Mouse (Mus musculus): ENCODE data around the gene Fbxo47. TPM values are rescaled to one million over a fixed set of nuclear protein-coding genes. Genes with fewer than 3 reads are reported as not detected.

Gene Fbxo47
- polyA plus RNA-seq (2015; fragmentation: Nextera tagmentation; extraction: Ambion mirVana) = 0.08 and 0.29 TPM in 2 replicates

DNA sequence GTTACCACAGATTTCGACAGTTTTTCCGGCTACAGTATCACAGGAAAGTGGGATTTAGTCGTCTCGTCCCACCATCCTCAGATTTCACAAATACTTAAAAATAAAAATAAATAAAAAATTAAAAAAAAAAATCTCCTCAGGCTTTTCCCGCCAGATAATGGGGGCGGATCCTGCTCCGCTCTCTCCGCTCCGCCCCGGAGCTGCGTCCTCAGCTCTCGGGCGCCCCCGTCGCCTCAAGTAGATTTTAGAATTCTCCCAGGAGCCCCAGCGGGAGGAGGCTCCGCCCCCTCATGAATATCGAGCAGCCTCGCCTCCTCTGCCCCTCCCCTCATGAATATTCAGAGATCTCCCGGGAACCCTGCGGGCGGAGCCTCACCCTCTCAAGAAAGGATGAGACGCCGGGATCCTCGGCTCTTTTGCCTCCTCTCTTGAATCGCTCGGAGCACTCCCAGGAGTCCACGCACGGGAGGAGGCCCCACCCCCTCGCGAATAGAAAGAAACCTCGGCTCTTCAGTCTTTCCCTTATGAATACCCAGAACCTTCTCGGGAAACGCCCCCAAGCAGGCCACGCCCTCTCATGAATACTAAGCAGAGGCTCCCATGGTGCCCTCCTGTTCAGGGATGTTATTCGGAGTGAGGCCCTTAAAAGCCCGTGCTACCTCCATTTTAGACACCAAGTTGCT lies at the start of gene Fbxo47:
TSS of gene Fbxo47 (minus strand) at position 237 of the 683 bp plus-strand sequence.
- no peak; the same call in 1 of the 2 replicates for TF ChIP-seq EP300 (IDR thresholded peaks at IDR 0.05)
- TF ChIP-seq CTCF (IDR thresholded peaks at IDR 0.05) = peak; percentile 74
- under 1% methylated on average over 37 of the region's 37 CpGs for WGBS

DNA sequence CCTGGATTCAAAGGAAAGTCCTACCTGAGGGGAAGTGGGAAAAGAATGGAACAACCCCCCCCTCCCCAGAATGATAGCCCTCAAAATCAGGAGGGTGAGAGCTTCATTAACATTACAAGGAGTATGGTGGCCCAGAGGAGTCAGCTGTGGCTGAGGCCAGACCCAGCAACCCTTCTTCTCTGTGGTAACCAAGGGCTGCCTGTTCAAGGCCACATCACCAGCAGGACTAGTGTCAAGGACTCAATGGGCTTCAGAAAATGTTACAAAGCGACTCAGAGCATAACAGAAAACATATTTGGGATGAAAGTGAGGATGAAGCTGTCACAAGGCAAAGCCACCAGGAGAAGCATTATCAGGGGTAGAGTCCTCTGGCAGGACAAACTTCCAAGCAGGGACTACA lies 49.6 kb upstream of the Fbxo47 start:
- Histone ChIP-seq H3K4me1 (ENCODE audit: insufficient read depth, low read depth, low read length) (no peaks in the 10 kb centered on the region), H3K4me2 (replicated peaks; ENCODE audit: low read depth, low read length) (no peak overlapping the region), H3K27ac (ENCODE audit: low read length) (no peak overlapping the region), H3K4me3 (ENCODE audit: low read depth, low read length) (no peak overlapping the region), H3K36me3 (ENCODE audit: insufficient read depth, low read length) (no peaks in the 10 kb centered on the region), H3K27me3 (replicated peaks; ENCODE audit: insufficient read depth, low read length) (no peaks in the 10 kb centered on the region), H3K9ac (replicated peaks; ENCODE audit: low read depth) (no peak overlapping the region), H3K9me3 (ENCODE audit: low read length) (no peaks in the 10 kb centered on the region)
- TF ChIP-seq CTCF (IDR thresholded peaks at IDR 0.05) (no peak), EP300 (IDR thresholded peaks at IDR 0.05) (no peak)
- ATAC-seq (no peak), DNase-seq (ENCODE audit: low spot score) (no peak)
- 88% methylated on average over 1 of the region's 1 CpGs for WGBS

More for the DNA sequence above, at the start of gene Fbxo47:
- H3K4me2 ChIP-seq (replicated peaks; ENCODE audit: low read depth, low read length) = peak within 1 kb of the TSS; percentile 52
- H3K27ac ChIP-seq (ENCODE audit: low read length) = peak within 1 kb of the TSS; percentile 82
- no peaks in the 10 kb centered on the region for H3K9me3 ChIP-seq (ENCODE audit: low read length)
- no peaks in the 10 kb centered on the region for H3K36me3 ChIP-seq (ENCODE audit: insufficient read depth, low read length)
- H3K27me3 ChIP-seq (replicated peaks; ENCODE audit: insufficient read depth, low read length) = no peaks in the 10 kb centered on the region
- H3K9ac ChIP-seq (replicated peaks; ENCODE audit: low read depth) = peak within 1 kb of the TSS; percentile 30
- peak within 1 kb of the TSS; percentile 53 for H3K4me3 ChIP-seq (ENCODE audit: low read depth, low read length)
- no peaks in the 10 kb centered on the region for H3K4me1 ChIP-seq (ENCODE audit: insufficient read depth, low read depth, low read length)
- peak; percentile 99 for DNase-seq (ENCODE audit: low spot score)
- peak; percentile 94 for ATAC-seq

- Histone ChIP-seq H3K9ac (replicated peaks; ENCODE audit: low read depth) (no peak overlapping the region), H3K27me3 (replicated peaks; ENCODE audit: insufficient read depth, low read length) (no peaks in the 10 kb centered on the region), H3K36me3 (ENCODE audit: insufficient read depth, low read length) (no peaks in the 10 kb centered on the region), H3K27ac (ENCODE audit: low read length) (no peak overlapping the region; the same call in 1 of the 2 replicates), H3K9me3 (ENCODE audit: low read length) (no peaks in the 10 kb centered on the region), H3K4me2 (replicated peaks; ENCODE audit: low read depth, low read length) (no peak overlapping the region), H3K4me1 (ENCODE audit: insufficient read depth, low read depth, low read length) (no peaks in the 10 kb centered on the region), H3K4me3 (ENCODE audit: low read depth, low read length) (no peak overlapping the region)
- peak; percentile 75 for ATAC-seq
- WGBS = 42% methylated on average over 4 of the region's 4 CpGs
- no peak for TF ChIP-seq EP300 (IDR thresholded peaks at IDR 0.05)
- no peak for TF ChIP-seq CTCF (IDR thresholded peaks at IDR 0.05)
- peak; percentile 44 for DNase-seq (ENCODE audit: low spot score)
These were observed 45.0 kb upstream of the Fbxo47 start for GRCm38 (mm10) chr11:97928905-97929304.

DNA sequence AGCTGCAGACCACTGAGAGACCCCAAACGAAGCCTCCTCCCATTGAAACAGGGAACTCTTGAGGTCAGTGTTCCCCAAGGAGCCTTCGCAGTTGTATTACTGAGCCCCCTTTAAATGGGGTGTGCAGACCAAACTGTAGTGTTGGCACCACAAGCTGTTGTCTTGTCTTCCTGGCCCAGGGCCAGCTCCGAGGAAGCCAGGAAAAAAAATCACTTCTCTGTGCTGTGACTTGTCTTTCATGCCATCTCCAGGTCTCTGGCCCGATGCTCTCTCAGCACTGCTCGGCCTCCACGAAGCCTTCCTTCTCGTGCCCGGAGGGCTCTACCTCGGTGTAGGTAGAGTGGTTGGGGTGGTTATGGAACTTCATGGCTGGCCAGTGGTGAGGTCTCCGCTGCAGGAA lies 40.3 kb upstream of the Fbxo47 start:
- H3K36me3 ChIP-seq (ENCODE audit: insufficient read depth, low read length) = no peaks in the 10 kb centered on the region
- no peaks in the 10 kb centered on the region for H3K9me3 ChIP-seq (ENCODE audit: low read length)
- H3K27me3 ChIP-seq (replicated peaks; ENCODE audit: insufficient read depth, low read length) = no peaks in the 10 kb centered on the region
- H3K4me3 ChIP-seq (ENCODE audit: low read depth, low read length) = no peak overlapping the region
- 85% methylated on average over 10 of the region's 10 CpGs for WGBS
- H3K27ac ChIP-seq (ENCODE audit: low read length) = no peak overlapping the region
- H3K4me1 ChIP-seq (ENCODE audit: insufficient read depth, low read depth, low read length) = no peaks in the 10 kb centered on the region
- no peak for TF ChIP-seq EP300 (IDR thresholded peaks at IDR 0.05)
- no peak for TF ChIP-seq CTCF (IDR thresholded peaks at IDR 0.05)
- H3K4me2 ChIP-seq (replicated peaks; ENCODE audit: low read depth, low read length) = no peak overlapping the region
- H3K9ac ChIP-seq (replicated peaks; ENCODE audit: low read depth) = no peak overlapping the region
- DNase-seq (ENCODE audit: low spot score) (no peak), ATAC-seq (no peak)

DNA sequence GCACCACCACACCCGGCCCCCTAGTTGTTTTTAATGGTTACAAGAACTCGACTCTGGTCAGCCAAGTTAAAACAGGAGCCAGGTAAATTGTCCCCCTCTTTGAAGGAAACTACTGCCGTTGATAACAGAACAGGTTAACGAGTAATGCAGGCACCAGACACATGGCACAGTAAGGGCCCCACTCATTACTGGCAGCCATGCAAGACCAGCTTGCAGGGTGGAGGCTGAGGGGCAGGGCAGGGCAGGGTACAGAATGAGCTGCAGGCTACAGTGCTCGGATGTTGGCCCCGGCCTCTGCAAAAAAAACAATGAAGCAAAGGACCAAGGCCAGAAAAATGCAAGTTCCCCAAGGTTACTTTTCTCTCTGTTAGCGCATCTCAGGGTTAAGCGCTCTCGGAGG lies 39.7 kb upstream of the Fbxo47 start:
- Histone ChIP-seq H3K27ac (ENCODE audit: low read length) (no peak overlapping the region), H3K4me3 (ENCODE audit: low read depth, low read length) (no peak overlapping the region), H3K27me3 (replicated peaks; ENCODE audit: insufficient read depth, low read length) (no peaks in the 10 kb centered on the region), H3K36me3 (ENCODE audit: insufficient read depth, low read length) (no peaks in the 10 kb centered on the region), H3K9ac (replicated peaks; ENCODE audit: low read depth) (no peak overlapping the region), H3K4me2 (replicated peaks; ENCODE audit: low read depth, low read length) (no peak overlapping the region), H3K4me1 (ENCODE audit: insufficient read depth, low read depth, low read length) (no peaks in the 10 kb centered on the region), H3K9me3 (ENCODE audit: low read length) (no peaks in the 10 kb centered on the region)
- no peak for TF ChIP-seq EP300 (IDR thresholded peaks at IDR 0.05)
- no peak for TF ChIP-seq CTCF (IDR thresholded peaks at IDR 0.05)
- WGBS = 75% methylated on average over 9 of the region's 9 CpGs
- DNase-seq (ENCODE audit: low spot score) (no peak), ATAC-seq (no peak)

GRCm38 (mm10) chr11:97915974-97916503 lies 32.1 kb upstream of the Fbxo47 start:
- TF ChIP-seq EP300 (IDR thresholded peaks at IDR 0.05) = no peak
- no peak for TF ChIP-seq CTCF (IDR thresholded peaks at IDR 0.05)
- WGBS = 84% methylated on average over 6 of the region's 6 CpGs
- Histone ChIP-seq H3K9me3 (ENCODE audit: low read length) (no peaks in the 10 kb centered on the region), H3K36me3 (ENCODE audit: insufficient read depth, low read length) (no peaks in the 10 kb centered on the region), H3K4me2 (replicated peaks; ENCODE audit: low read depth, low read length) (no peak overlapping the region), H3K27me3 (replicated peaks; ENCODE audit: insufficient read depth, low read length) (no peaks in the 10 kb centered on the region), H3K4me1 (ENCODE audit: insufficient read depth, low read depth, low read length) (no peaks in the 10 kb centered on the region), H3K9ac (replicated peaks; ENCODE audit: low read depth) (no peak overlapping the region), H3K4me3 (ENCODE audit: low read depth, low read length) (no peak overlapping the region), H3K27ac (ENCODE audit: low read length) (no peak overlapping the region)
- peak; percentile 7 for DNase-seq (ENCODE audit: low spot score)
- ATAC-seq = no peak

Data from lung, postnatal 0 days (tissue).